Mouse (Mus musculus): ENCODE results near the gene Rxrb. TPM values are rescaled to one million over a fixed set of nuclear protein-coding genes. Genes with fewer than 3 reads are reported as not detected.
"Not testable (repeated sequence)": the region's sequence is repeated elsewhere in the genome, so short reads cannot be mapped to it uniquely, and the experiment has no call there.

Gene Rxrb
- 43.6 and 45.0 TPM in 2 replicates for polyA plus RNA-seq (2015; fragmentation: Nextera tagmentation; extraction: Ambion mirVana)

- peak within 1 kb of the TSS; percentile 79 for H3K4me3 ChIP-seq (replicated peaks)
- H3K27me3 ChIP-seq (replicated peaks): no peaks in the 10 kb centered on the region
- no peaks in the 10 kb centered on the region for H3K9me3 ChIP-seq
- H3K27ac ChIP-seq: peak within 1 kb of the TSS; percentile 98
- H3K4me2 ChIP-seq: peak within 1 kb of the TSS; percentile 92
- H3K36me3 ChIP-seq: peaks cover 29% of the 10 kb centered on the region
- peak; percentile 76 for ATAC-seq (ENCODE audit: insufficient read depth, low FRiP score, low read depth)
- peak within 1 kb of the TSS; percentile 94 for H3K9ac ChIP-seq
- WGBS: under 1% methylated on average over 85 of the region's 88 CpGs
- H3K4me1 ChIP-seq: peaks cover 46% of the 10 kb centered on the region
These were observed at the start of gene Rxrb, which contains the start of gene Slc39a7 for GRCm38 (mm10) chr17:34031465-34032173. TSS of gene Rxrb (plus strand) at chr17:34031812. TSS of gene Slc39a7 (minus strand) at chr17:34031682.

GRCm38 (mm10) chr17:33982136-33982535 lies 49.5 kb upstream of the Rxrb start:
- Histone ChIP-seq H3K4me1 (peaks cover 19% of the 10 kb centered on the region; the same call in 1 of the 2 replicates), H3K4me2 (peak overlapping the region; percentile 79), H3K27me3 (replicated peaks) (peaks cover 30% of the 10 kb centered on the region)
- not testable (repeated sequence) for H3K36me3 ChIP-seq; H3K9me3 ChIP-seq; H3K9ac ChIP-seq; H3K27ac ChIP-seq; ATAC-seq (ENCODE audit: insufficient read depth, low FRiP score, low read depth); H3K4me3 ChIP-seq (replicated peaks)
- WGBS: 13% methylated on average over 8 of the region's 8 CpGs

GRCm38 (mm10) chr17:33991788-33992664 lies 39.6 kb upstream of the Rxrb start:
- H3K4me2 ChIP-seq: no peak overlapping the region
- no peaks in the 10 kb centered on the region for H3K36me3 ChIP-seq
- H3K27me3 ChIP-seq (replicated peaks): 0 out of 2 replicates have a peak, but pooled peaks cover 6% of the 10 kb centered on the region
- ATAC-seq (ENCODE audit: insufficient read depth, low FRiP score, low read depth): no peak
- no peak overlapping the region for H3K9ac ChIP-seq
- H3K9me3 ChIP-seq: no peaks in the 10 kb centered on the region
- 30% methylated on average over 10 of the region's 10 CpGs for WGBS
- no peak overlapping the region for H3K27ac ChIP-seq
- H3K4me3 ChIP-seq (replicated peaks): no peak overlapping the region
- no peaks in the 10 kb centered on the region for H3K4me1 ChIP-seq

GRCm38 (mm10) chr17:33994959-33995358 lies 36.7 kb upstream of the Rxrb start:
- H3K4me2 ChIP-seq: no peak overlapping the region
- H3K36me3 ChIP-seq: no peaks in the 10 kb centered on the region
- WGBS: 90% methylated on average over 8 of the region's 8 CpGs
- peaks cover 5% of the 10 kb centered on the region; the same call in 1 of the 2 replicates for H3K27me3 ChIP-seq (replicated peaks)
- H3K4me1 ChIP-seq: peaks cover 7% of the 10 kb centered on the region
- no peak overlapping the region for H3K9ac ChIP-seq
- no peaks in the 10 kb centered on the region for H3K9me3 ChIP-seq
- no peak overlapping the region for H3K4me3 ChIP-seq (replicated peaks)
- no peak overlapping the region for H3K27ac ChIP-seq
- no peak for ATAC-seq (ENCODE audit: insufficient read depth, low FRiP score, low read depth)

- Histone ChIP-seq H3K4me3 (replicated peaks) (no peak overlapping the region), H3K4me2 (no peak overlapping the region), H3K27me3 (replicated peaks) (peaks cover 7% of the 10 kb centered on the region; the same call in 1 of the 2 replicates), H3K4me1 (peaks cover 8% of the 10 kb centered on the region), H3K9ac (no peak overlapping the region), H3K9me3 (no peaks in the 10 kb centered on the region), H3K27ac (no peak overlapping the region), H3K36me3 (no peaks in the 10 kb centered on the region)
- ATAC-seq (ENCODE audit: insufficient read depth, low FRiP score, low read depth): no peak
- WGBS: 35% methylated on average over 3 of the region's 3 CpGs
These were observed 36.0 kb upstream of the Rxrb start for GRCm38 (mm10) chr17:33995651-33996050.

GRCm38 (mm10) chr17:33997025-33997424 lies 34.6 kb upstream of the Rxrb start:
- not testable (repeated sequence) for ATAC-seq (ENCODE audit: insufficient read depth, low FRiP score, low read depth)
- WGBS: 88% methylated on average over 2 of the region's 2 CpGs

GRCm38 (mm10) chr17:33998697-33999096 lies 32.9 kb upstream of the Rxrb start:
- ATAC-seq (ENCODE audit: insufficient read depth, low FRiP score, low read depth); H3K4me2 ChIP-seq; H3K4me3 ChIP-seq (replicated peaks); H3K36me3 ChIP-seq; H3K4me1 ChIP-seq; H3K9me3 ChIP-seq; H3K9ac ChIP-seq; H3K27ac ChIP-seq: not testable (repeated sequence)
- H3K27me3 ChIP-seq (replicated peaks): peaks cover 19% of the 10 kb centered on the region; the same call in 1 of the 2 replicates
- 40% methylated on average over 5 of the region's 5 CpGs for WGBS

More at GRCm38 (mm10) chr17:33997025-33997424, 34.6 kb upstream of the Rxrb start:
- not testable (repeated sequence) for H3K27ac ChIP-seq; H3K9ac ChIP-seq; H3K4me1 ChIP-seq; H3K4me2 ChIP-seq; H3K4me3 ChIP-seq (replicated peaks); H3K36me3 ChIP-seq; H3K9me3 ChIP-seq
- H3K27me3 ChIP-seq (replicated peaks): peaks cover 19% of the 10 kb centered on the region; the same call in 1 of the 2 replicates

- Histone ChIP-seq H3K9ac (peak overlapping the region; percentile 60), H3K27ac (no peak overlapping the region), H3K4me3 (replicated peaks) (peak overlapping the region; percentile 59), H3K9me3 (no peaks in the 10 kb centered on the region), H3K36me3 (no peaks in the 10 kb centered on the region), H3K4me1 (peaks cover 8% of the 10 kb centered on the region), H3K4me2 (peak overlapping the region; percentile 100), H3K27me3 (replicated peaks) (peaks cover 19% of the 10 kb centered on the region; the same call in 1 of the 2 replicates)
- 3% methylated on average over 87 of the region's 87 CpGs for WGBS
- ATAC-seq (ENCODE audit: insufficient read depth, low FRiP score, low read depth): peak; percentile 44; the same call in 1 of the 2 replicates
These were observed 32.1 kb upstream of the Rxrb start for GRCm38 (mm10) chr17:33999341-34000149.

- Histone ChIP-seq H3K4me2 (peak within 1 kb of the TSS; percentile 100), H3K36me3 (no peaks in the 10 kb centered on the region), H3K9ac (peak within 1 kb of the TSS; percentile 60), H3K9me3 (no peaks in the 10 kb centered on the region), H3K4me3 (replicated peaks) (peak within 1 kb of the TSS; percentile 59), H3K27ac (no peak within 1 kb of the TSS), H3K27me3 (replicated peaks) (peaks cover 19% of the 10 kb centered on the region; the same call in 1 of the 2 replicates), H3K4me1 (peaks cover 8% of the 10 kb centered on the region)
- under 1% methylated on average over 28 of the region's 30 CpGs for WGBS
- ATAC-seq (ENCODE audit: insufficient read depth, low FRiP score, low read depth): peak; percentile 95
These were observed 31.5 kb upstream of the Rxrb start, which contains the start of gene H2-K1 for GRCm38 (mm10) chr17:34000150-34000537. TSS of gene H2-K1 (minus strand) at chr17:34000347.

GRCm38 (mm10) chr17:34000796-34001195 lies 30.8 kb upstream of the Rxrb start:
- Histone ChIP-seq H3K4me3 (replicated peaks) (peak overlapping the region; percentile 59; the same call in 1 of the 2 replicates), H3K27me3 (replicated peaks) (peaks cover 19% of the 10 kb centered on the region; the same call in 1 of the 2 replicates)
- 52% methylated on average over 2 of the region's 2 CpGs for WGBS

GRCm38 (mm10) chr17:34003426-34003825 lies 28.2 kb upstream of the Rxrb start:
- Histone ChIP-seq H3K4me2 (no peak overlapping the region), H3K9ac (no peak overlapping the region), H3K27me3 (replicated peaks) (peaks cover 17% of the 10 kb centered on the region; the same call in 1 of the 2 replicates), H3K4me3 (replicated peaks) (no peak overlapping the region), H3K27ac (no peak overlapping the region), H3K4me1 (peaks cover 8% of the 10 kb centered on the region), H3K9me3 (no peaks in the 10 kb centered on the region), H3K36me3 (no peaks in the 10 kb centered on the region)
- 7% methylated on average over 5 of the region's 5 CpGs for WGBS
- ATAC-seq (ENCODE audit: insufficient read depth, low FRiP score, low read depth): no peak

More at GRCm38 (mm10) chr17:34000796-34001195, 30.8 kb upstream of the Rxrb start:
- H3K4me1 ChIP-seq; ATAC-seq (ENCODE audit: insufficient read depth, low FRiP score, low read depth); H3K27ac ChIP-seq; H3K9ac ChIP-seq; H3K9me3 ChIP-seq; H3K36me3 ChIP-seq: not testable (repeated sequence)
- peak overlapping the region; percentile 100 for H3K4me2 ChIP-seq
